Mouse (Mus musculus) kidney, adult 2 months (tissue): ENCODE measurements around the gene Acer2.

ENCODE experiments used
- CTCF ChIP-seq: fragments of 200-500 bp; conservative IDR thresholded peaks from 2 replicates; pipeline ENCODE4 v1.5.1; 2011; ENCODE audit warnings: low read depth, mild to moderate bottlenecking, control low read depth, low read length, moderate library complexity, mixed read lengths; ENCODE audit not compliant: insufficient read depth, insufficient read length
- POLR2A ChIP-seq: fragments of 200-500 bp; IDR thresholded peaks from one replicate; pipeline ENCODE4 v1.6.1; 2011; ENCODE audit warnings: low read depth, low read length, control low read depth

GRCm38 (mm10) chr4:86911576-86912341, 37.6 kb downstream of the Acer2 start:
- no peak for TF ChIP-seq POLR2A
- TF ChIP-seq CTCF: no peak
